Mouse (Mus musculus): ENCODE data around the gene Nrbf2. TPM values are rescaled to one million over a fixed set of nuclear protein-coding genes. Genes with fewer than 3 reads are reported as not detected.

Nrbf2 gene
- polyA plus RNA-seq (2017; shearing (Covaris generic)) = 36.1 TPM

DNA sequence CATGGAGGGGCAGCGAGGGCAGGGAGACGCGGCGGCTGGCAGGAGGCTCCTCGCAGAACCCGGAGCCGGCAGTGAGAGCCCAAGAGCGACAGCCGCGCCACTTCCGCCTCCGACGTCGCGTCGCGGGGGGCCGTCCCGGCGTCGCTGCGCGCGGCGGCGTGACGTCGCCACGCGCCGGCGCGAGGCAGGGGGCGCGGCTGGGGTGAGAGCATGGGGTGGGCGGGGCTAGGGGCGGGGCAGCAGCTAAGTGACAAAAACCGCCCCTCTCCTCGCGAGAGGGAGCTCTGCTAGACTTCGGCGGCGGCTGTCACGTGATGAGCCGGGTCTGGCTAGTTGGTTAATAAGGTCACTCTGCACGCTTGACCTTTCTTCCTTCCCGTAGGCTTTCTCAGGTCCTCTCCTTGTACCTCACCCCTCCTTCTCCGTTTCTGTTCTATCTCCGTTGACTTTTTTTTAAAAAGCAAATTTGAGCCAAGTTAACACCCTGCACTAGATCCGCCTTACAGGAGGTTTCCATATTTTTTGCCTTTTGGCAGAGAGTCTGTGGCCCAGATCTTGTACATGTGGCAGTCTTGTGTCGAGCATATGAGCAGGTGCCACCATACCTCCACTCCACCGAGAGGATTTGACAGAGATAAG is at the start of gene Nrbf2:
TSS of gene Nrbf2 (minus strand) at position 130 of the 639 bp plus-strand sequence.

Other genes with a start within 250 kb of the Nrbf2 start
- 44.1 TPM for gene Jmjd1c, start 189.2 kb downstream of the Nrbf2 start, polyA plus RNA-seq (2017; shearing (Covaris generic))
- gene Reep3, start 188.4 kb downstream of the Nrbf2 start, polyA plus RNA-seq (2017; shearing (Covaris generic)) = 6.4 TPM

Data from CD4-positive, CD25-positive, alpha-beta regulatory T cell, adult 9 weeks (primary cell).